Mouse (Mus musculus): Measurements from ENCODE around the gene Phb2. TPM values are rescaled to one million over a fixed set of nuclear protein-coding genes. Genes with fewer than 3 reads are reported as not detected.
"Not testable (repeated sequence)": the region's sequence is repeated elsewhere in the genome, so short reads cannot be mapped to it uniquely, and the experiment has no call there.

Phb2 gene
- polyA plus RNA-seq, 1 experiment from 2014 or later, result 327 TPM

DNA sequence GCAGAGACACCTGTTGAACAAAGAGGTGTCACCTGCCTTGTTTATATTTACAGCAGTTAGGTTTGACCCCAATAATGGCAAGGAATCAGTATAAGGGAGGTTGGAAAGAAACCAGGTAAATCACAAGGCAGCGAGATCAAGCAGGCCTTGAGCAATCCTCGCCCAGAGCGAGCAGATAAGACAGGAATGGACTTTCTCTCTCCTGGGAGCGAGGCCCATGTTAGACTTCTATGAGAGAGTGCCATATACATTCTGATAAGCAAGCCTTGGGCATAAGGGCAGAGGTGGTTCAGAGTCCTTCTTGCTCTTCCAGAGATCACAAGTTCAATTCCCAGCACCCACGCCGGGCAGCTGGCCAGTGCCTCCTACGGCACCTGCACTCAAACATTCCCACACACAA lies 33.4 kb upstream of the Phb2 start:
- H3K27ac ChIP-seq, result no peak overlapping the region
- H3K4me2 ChIP-seq, result no peak overlapping the region
- no peak overlapping the region for H3K9ac ChIP-seq
- H3K27me3 ChIP-seq, result no peaks in the 10 kb centered on the region
- 90% methylated on average over 7 of the region's 7 CpGs for WGBS
- H3K4me3 ChIP-seq, result no peak overlapping the region
- no peak for ATAC-seq (ENCODE audit: borderline replicate concordance, extremely low read depth, low FRiP score, low TSS enrichment)
- H3K9me3 ChIP-seq, result no peaks in the 10 kb centered on the region
- H3K36me3 ChIP-seq, result peaks cover 12% of the 10 kb centered on the region
- H3K4me1 ChIP-seq, result peaks cover 17% of the 10 kb centered on the region

- no peaks in the 10 kb centered on the region for H3K27me3 ChIP-seq
- H3K9ac ChIP-seq, result no peak overlapping the region
- peaks cover 19% of the 10 kb centered on the region for H3K4me1 ChIP-seq
Measured at GRCm38 (mm10) chr6:124679486-124679885, 32.6 kb upstream of the Phb2 start.

DNA sequence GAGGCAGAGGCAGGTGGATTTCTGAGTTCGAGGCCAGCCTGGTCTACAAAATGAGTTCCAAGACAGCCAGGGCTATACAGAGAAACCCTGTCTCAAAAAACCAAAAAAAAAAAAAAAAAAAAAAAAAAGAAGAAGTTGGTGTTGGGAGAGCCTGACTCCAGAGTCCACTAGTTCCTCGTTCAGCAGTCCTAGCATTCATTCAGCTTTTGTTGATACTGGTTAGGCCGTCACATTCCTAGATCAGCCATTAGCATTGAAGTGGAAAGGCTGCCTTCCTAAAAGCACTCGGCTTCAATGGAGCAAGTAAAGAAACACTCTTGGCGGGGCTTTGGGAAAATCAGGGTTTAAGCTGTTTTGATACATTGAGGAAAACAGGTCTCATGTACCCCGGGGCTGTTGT lies 29.8 kb upstream of the Phb2 start:
- ATAC-seq (ENCODE audit: borderline replicate concordance, extremely low read depth, low FRiP score, low TSS enrichment), result not testable (repeated sequence)

More at GRCm38 (mm10) chr6:124679486-124679885, 32.6 kb upstream of the Phb2 start:
- no peak overlapping the region for H3K4me2 ChIP-seq
- H3K4me3 ChIP-seq, result no peak overlapping the region
- WGBS, result 83% methylated on average over 3 of the region's 3 CpGs
- no peak overlapping the region for H3K27ac ChIP-seq
- H3K36me3 ChIP-seq, result peaks cover 6% of the 10 kb centered on the region
- no peaks in the 10 kb centered on the region for H3K9me3 ChIP-seq
- no peak for ATAC-seq (ENCODE audit: borderline replicate concordance, extremely low read depth, low FRiP score, low TSS enrichment)

GRCm38 (mm10) chr6:124683591-124684417 lies 28.3 kb upstream of the Phb2 start:
- peak overlapping the region; percentile 72 for H3K27ac ChIP-seq
- no peaks in the 10 kb centered on the region for H3K27me3 ChIP-seq
- H3K9me3 ChIP-seq, result no peaks in the 10 kb centered on the region
- no peak overlapping the region for H3K9ac ChIP-seq
- H3K4me3 ChIP-seq, result no peak overlapping the region
- H3K4me2 ChIP-seq, result no peak overlapping the region
- 59% methylated on average over 14 of the region's 14 CpGs for WGBS
- peak; percentile 87 for ATAC-seq (ENCODE audit: borderline replicate concordance, extremely low read depth, low FRiP score, low TSS enrichment)
- no peaks in the 10 kb centered on the region for H3K36me3 ChIP-seq
- H3K4me1 ChIP-seq, result peaks cover 19% of the 10 kb centered on the region

More for the DNA sequence above, 29.8 kb upstream of the Phb2 start:
- Histone ChIP-seq H3K27ac (peak overlapping the region; percentile 72; the same call in 1 of the 2 replicates), H3K4me1 (peaks cover 19% of the 10 kb centered on the region)
- not testable (repeated sequence) for H3K27me3 ChIP-seq, H3K36me3 ChIP-seq, H3K9me3 ChIP-seq, H3K4me2 ChIP-seq, H3K4me3 ChIP-seq, H3K9ac ChIP-seq
- 68% methylated on average over 6 of the region's 6 CpGs for WGBS

- no peak overlapping the region for H3K9ac ChIP-seq
- no peaks in the 10 kb centered on the region for H3K9me3 ChIP-seq
- H3K4me2 ChIP-seq, result no peak overlapping the region
- H3K36me3 ChIP-seq, result no peaks in the 10 kb centered on the region
- no peaks in the 10 kb centered on the region for H3K27me3 ChIP-seq
- H3K4me3 ChIP-seq, result no peak overlapping the region
- ATAC-seq (ENCODE audit: borderline replicate concordance, extremely low read depth, low FRiP score, low TSS enrichment), result no peak
- H3K27ac ChIP-seq, result no peak overlapping the region
- H3K4me1 ChIP-seq, result peaks cover 19% of the 10 kb centered on the region
- 86% methylated on average over 12 of the region's 12 CpGs for WGBS
Measured at GRCm38 (mm10) chr6:124685606-124686386, 26.3 kb upstream of the Phb2 start.

DNA sequence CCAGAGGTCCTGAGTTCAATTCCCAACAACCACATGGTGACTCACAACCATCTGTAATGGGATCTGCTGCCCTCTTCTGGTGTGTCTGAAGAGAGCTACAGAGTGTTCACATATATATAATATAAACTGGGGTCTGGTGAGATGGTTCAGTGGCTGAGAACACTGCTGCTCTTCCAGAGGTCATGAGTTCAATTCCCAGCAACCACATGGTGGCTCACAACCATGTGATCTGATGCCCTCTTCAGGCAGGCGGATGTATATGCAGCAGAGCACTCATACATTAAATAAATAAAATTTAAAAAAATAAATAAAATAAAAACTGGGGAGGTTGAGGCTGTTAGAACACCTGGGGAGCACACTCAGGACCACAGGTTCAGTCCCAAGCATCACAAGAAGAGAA lies 25.5 kb upstream of the Phb2 start:
- ATAC-seq (ENCODE audit: borderline replicate concordance, extremely low read depth, low FRiP score, low TSS enrichment), result not testable (repeated sequence)
- 91% methylated on average over 1 of the region's 1 CpGs for WGBS
- peaks cover 19% of the 10 kb centered on the region for H3K4me1 ChIP-seq

DNA sequence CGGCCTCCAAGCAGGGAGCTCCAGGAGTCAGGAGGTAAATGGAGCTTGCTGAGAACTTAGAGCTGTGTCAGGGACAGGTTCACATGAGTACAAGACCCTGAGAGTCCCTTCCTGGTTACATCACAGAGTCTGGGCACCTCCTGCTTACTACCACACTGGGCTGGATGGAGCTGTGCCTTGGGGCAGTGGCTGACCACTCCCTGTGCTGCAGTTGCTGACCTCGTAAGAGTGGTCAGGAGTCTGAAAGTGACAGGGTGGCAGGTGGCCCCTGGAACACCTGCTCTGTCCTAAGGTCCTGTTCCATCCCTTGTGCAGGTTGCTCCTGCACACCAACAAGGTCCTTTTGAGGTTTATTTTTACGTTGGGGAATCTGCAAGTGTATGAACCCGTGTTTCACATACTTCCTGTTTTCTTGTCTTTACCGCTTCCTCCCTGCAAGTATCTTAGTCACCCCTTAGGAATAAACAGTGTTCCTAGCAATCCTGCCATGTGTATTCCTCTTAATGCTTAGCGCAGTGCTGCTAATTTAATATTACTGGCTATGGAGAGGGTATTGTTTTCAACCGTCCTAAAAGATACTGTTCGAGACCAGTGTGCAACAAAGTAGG lies 23.9 kb upstream of the Phb2 start:
- no peaks in the 10 kb centered on the region for H3K9me3 ChIP-seq
- peaks cover 11% of the 10 kb centered on the region for H3K4me1 ChIP-seq
- H3K27me3 ChIP-seq, result no peaks in the 10 kb centered on the region
- ATAC-seq (ENCODE audit: borderline replicate concordance, extremely low read depth, low FRiP score, low TSS enrichment), result no peak
- no peak overlapping the region for H3K4me2 ChIP-seq
- no peak overlapping the region for H3K27ac ChIP-seq
- no peak overlapping the region for H3K4me3 ChIP-seq
- no peak overlapping the region for H3K9ac ChIP-seq
- WGBS, result 77% methylated on average over 8 of the region's 8 CpGs
- no peaks in the 10 kb centered on the region for H3K36me3 ChIP-seq

More for the DNA sequence above, 25.5 kb upstream of the Phb2 start:
- not testable (repeated sequence) for H3K4me2 ChIP-seq, H3K4me3 ChIP-seq, H3K27ac ChIP-seq, H3K27me3 ChIP-seq, H3K9me3 ChIP-seq, H3K9ac ChIP-seq, H3K36me3 ChIP-seq

- 87% methylated on average over 3 of the region's 3 CpGs for WGBS
- H3K9ac ChIP-seq, result no peak overlapping the region
- peaks cover 11% of the 10 kb centered on the region for H3K4me1 ChIP-seq
- H3K27me3 ChIP-seq, result no peaks in the 10 kb centered on the region
- no peak overlapping the region for H3K4me3 ChIP-seq
- no peak overlapping the region for H3K4me2 ChIP-seq
- no peaks in the 10 kb centered on the region for H3K36me3 ChIP-seq
- no peaks in the 10 kb centered on the region for H3K9me3 ChIP-seq
- no peak overlapping the region for H3K27ac ChIP-seq
- ATAC-seq (ENCODE audit: borderline replicate concordance, extremely low read depth, low FRiP score, low TSS enrichment), result no peak
Measured at GRCm38 (mm10) chr6:124689011-124689410, 23.1 kb upstream of the Phb2 start.

DNA sequence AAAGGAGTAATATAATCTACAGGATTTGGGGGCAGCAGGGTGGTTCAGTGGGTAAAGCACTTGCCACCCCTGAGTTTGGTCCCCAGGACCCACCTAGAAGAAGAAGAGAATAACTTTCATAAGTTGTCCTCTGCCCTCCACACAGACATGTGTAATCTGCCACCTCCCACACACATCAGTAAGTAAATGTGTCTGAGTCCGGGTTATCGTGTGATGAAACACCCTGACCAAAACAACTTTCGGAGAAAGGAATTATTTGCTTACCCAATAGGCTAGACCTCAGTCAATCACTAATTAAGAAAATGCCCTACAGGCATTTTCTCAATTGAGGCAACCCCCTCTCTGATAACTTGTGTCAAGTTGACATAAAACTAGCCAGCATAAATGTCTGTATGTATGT lies 21.6 kb upstream of the Phb2 start:
- no peak overlapping the region for H3K27ac ChIP-seq
- H3K4me1 ChIP-seq, result peaks cover 20% of the 10 kb centered on the region
- WGBS, result 89% methylated on average over 3 of the region's 3 CpGs
- no peak for ATAC-seq (ENCODE audit: borderline replicate concordance, extremely low read depth, low FRiP score, low TSS enrichment)
- no peak overlapping the region for H3K4me2 ChIP-seq
- no peak overlapping the region for H3K4me3 ChIP-seq
- H3K9me3 ChIP-seq, result no peaks in the 10 kb centered on the region
- H3K36me3 ChIP-seq, result no peaks in the 10 kb centered on the region
- H3K27me3 ChIP-seq, result no peaks in the 10 kb centered on the region
- no peak overlapping the region for H3K9ac ChIP-seq

- Histone ChIP-seq H3K36me3 (no peaks in the 10 kb centered on the region), H3K4me3 (no peak overlapping the region), H3K27ac (peak overlapping the region; percentile 87), H3K9me3 (no peaks in the 10 kb centered on the region), H3K27me3 (no peaks in the 10 kb centered on the region), H3K9ac (no peak overlapping the region), H3K4me1 (peaks cover 20% of the 10 kb centered on the region), H3K4me2 (no peak overlapping the region)
- 50% methylated on average over 15 of the region's 15 CpGs for WGBS
- ATAC-seq (ENCODE audit: borderline replicate concordance, extremely low read depth, low FRiP score, low TSS enrichment), result no peak
Measured at GRCm38 (mm10) chr6:124693243-124693981, 18.7 kb upstream of the Phb2 start.

- H3K27ac ChIP-seq, result peak overlapping the region; percentile 87
- H3K36me3 ChIP-seq, result peaks cover 5% of the 10 kb centered on the region
- H3K27me3 ChIP-seq, result no peaks in the 10 kb centered on the region
- WGBS, result 60% methylated on average over 15 of the region's 15 CpGs
- peak; percentile 86; the same call in 1 of the 2 replicates for ATAC-seq (ENCODE audit: borderline replicate concordance, extremely low read depth, low FRiP score, low TSS enrichment)
- no peak overlapping the region for H3K4me3 ChIP-seq
- H3K9ac ChIP-seq, result no peak overlapping the region
- H3K9me3 ChIP-seq, result no peaks in the 10 kb centered on the region
- peak overlapping the region; percentile 16 for H3K4me2 ChIP-seq
- H3K4me1 ChIP-seq, result peaks cover 20% of the 10 kb centered on the region
Measured at GRCm38 (mm10) chr6:124694166-124694955, 17.8 kb upstream of the Phb2 start.

All from lung, embryonic 15.5 days (tissue).